Mouse (Mus musculus) MEL (cell line): ENCODE results near the gene Rasa1.
A peak's percentile ranks its signal among the peaks of the same experiment; 100 is the strongest.

ENCODE experiments used
- CTCF ChIP-seq, 3 experiments: IDR thresholded peaks in 2 of 3; conservative IDR thresholded peaks in 1 of 3; 2 replicates each; pipeline ENCODE4 v1.5.1; 2011 to 2012; ENCODE audit warnings: low read length in 3 of 3, low read depth in 2 of 3, mild to moderate bottlenecking in 2 of 3, improper control_type of control experiment in 1 of 3, inconsistent platforms in 1 of 3, mixed read lengths in 1 of 3, moderate library complexity in 1 of 3; ENCODE audit not compliant: control insufficient read depth in 1 of 3, insufficient read depth in 1 of 3, poor library complexity in 1 of 3, severe bottlenecking in 1 of 3
- E2F4 ChIP-seq: IDR thresholded peaks from 2 replicates; pipeline ENCODE4 v1.6.1; 2011; ENCODE audit warnings: low read depth, low read length, improper control_type of control experiment, borderline replicate concordance
- ETS1 ChIP-seq: IDR thresholded peaks from 2 replicates; pipeline ENCODE4 v1.6.1; 2012; ENCODE audit warnings: low read depth, mild to moderate bottlenecking, inconsistent platforms, low read length, improper control_type of control experiment, moderate library complexity
- MXI1 ChIP-seq: IDR thresholded peaks from 2 replicates; pipeline ENCODE4 v1.6.1; 2011; ENCODE audit warnings: mild to moderate bottlenecking, low read depth, low read length, improper control_type of control experiment
- POLR2A ChIP-seq, 2 experiments: IDR thresholded peaks; 2 replicates each; pipeline ENCODE4 v1.6.1; 2011 to 2012; ENCODE audit warnings: low read length in 2 of 2, mild to moderate bottlenecking in 2 of 2, control low read depth in 1 of 2, improper control_type of control experiment in 1 of 2, low read depth in 1 of 2, moderate library complexity in 1 of 2; ENCODE audit not compliant: control insufficient read depth in 1 of 2, insufficient read depth in 1 of 2, poor library complexity in 1 of 2
- RCOR1 ChIP-seq: IDR thresholded peaks from 2 replicates; pipeline ENCODE4 v1.6.1; 2012; ENCODE audit warnings: low read depth, mild to moderate bottlenecking, inconsistent platforms, low read length, improper control_type of control experiment
- ZC3H11A ChIP-seq: IDR thresholded peaks from 2 replicates; pipeline ENCODE4 v1.6.1; 2012; ENCODE audit warnings: low read depth, mild to moderate bottlenecking, inconsistent platforms, low read length, improper control_type of control experiment
- ZKSCAN1 ChIP-seq: IDR thresholded peaks from 2 replicates; pipeline ENCODE4 v1.6.1; 2012; ENCODE audit warnings: low read depth, mild to moderate bottlenecking, inconsistent platforms, low read length, improper control_type of control experiment, moderate library complexity
- ZNF384 ChIP-seq: IDR thresholded peaks from 2 replicates; pipeline ENCODE4 v1.6.1; 2012; ENCODE audit warnings: low read depth, mild to moderate bottlenecking, inconsistent platforms, low read length, improper control_type of control experiment

- TF ChIP-seq ETS1 (no peak), POLR2A (IDR thresholded peaks at IDR 0.05; ENCODE audit: control insufficient read depth in 1 of 2, insufficient read depth in 1 of 2, low read depth in 1 of 2, low read length in 2 of 2, poor library complexity in 1 of 2) (no peak), CTCF (IDR thresholded peaks at IDR 0.05 in 2 of 3, conservative IDR thresholded peaks at IDR 0.05 in 1 of 3; ENCODE audit: control insufficient read depth in 1 of 3, insufficient read depth in 1 of 3, low read depth in 2 of 3, low read length in 3 of 3, poor library complexity in 1 of 3, severe bottlenecking in 1 of 3) (no peak), MXI1 (no peak), RCOR1 (peak; percentile 52; the same call in 1 of the 2 replicates), ZNF384 (no peak), E2F4 (no peak), ZKSCAN1 (no peak), ZC3H11A (no peak)
Observed at GRCm38 (mm10) chr13:85278951-85279350, 10.0 kb downstream of the Rasa1 start.
